Mouse (Mus musculus): ENCODE results near the gene Gm42669.

DNA sequence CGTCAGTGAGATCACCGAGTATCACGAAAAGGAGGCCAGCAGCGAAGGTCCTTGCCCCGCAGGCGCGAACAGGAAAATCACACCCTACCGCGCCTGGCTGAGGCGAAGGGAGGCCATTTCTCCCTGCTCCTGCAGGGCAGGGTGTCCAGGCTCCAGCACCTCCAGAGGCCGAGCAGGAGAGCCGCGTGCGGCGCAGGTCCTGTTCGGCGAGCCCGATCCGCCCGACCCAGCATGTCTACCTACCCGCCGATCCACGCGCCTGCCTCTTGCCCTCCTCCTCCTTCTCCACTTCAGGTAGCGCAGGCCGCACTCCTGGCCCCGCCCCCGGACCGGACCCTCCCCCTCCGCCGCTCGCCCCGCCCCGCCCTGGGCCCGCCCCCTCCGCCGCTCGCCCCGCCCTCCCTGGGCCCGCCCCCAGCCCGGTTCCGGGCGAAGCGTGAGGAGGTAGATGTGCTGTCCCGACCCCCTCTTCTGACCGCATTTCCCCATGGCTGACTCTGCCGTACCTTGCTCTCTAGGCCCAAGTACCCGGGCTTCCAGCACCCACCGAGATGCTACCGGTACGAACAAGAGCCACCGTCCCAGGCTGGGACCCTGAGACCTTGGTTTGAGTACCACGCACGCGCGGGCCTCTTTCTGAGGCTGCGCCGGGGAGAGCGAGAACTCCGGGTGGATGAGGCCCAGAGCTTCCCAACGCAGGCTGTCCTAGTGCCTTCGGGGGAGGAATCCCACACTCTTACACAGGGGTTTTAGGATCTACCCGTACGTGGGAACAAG lies 90.1 kb downstream of the Gm42669 start, which contains the start of the genes Rpap2 and Glmn:
- peak; percentile 58 for TF ChIP-seq POLR2A (IDR thresholded peaks at IDR 0.05; ENCODE audit: extremely low read depth, insufficient read depth, low read length)
- TF ChIP-seq CTCF (IDR thresholded peaks at IDR 0.05; ENCODE audit: low read depth, low read length): no peak
